Mouse (Mus musculus) left cerebral cortex, postnatal 4 days (tissue): ENCODE measurements at regions not wholly inside any gene's neighbourhood (a gene's known extent, or its start where the extent isn't known, plus 50 kb on each side); places are given as distances from the start of the nearest gene placed in this dataset.

Experiments
- DNase-seq: peaks from one replicate; pipeline ENCODE4 v3.0.0-alpha.2; 2022
- intact Hi-C: fragments of 180-260 bp; cut with DNase I; formaldehyde crosslinking; loops from one replicate; pipeline ENCODE4 v1.15.1; 2025

DNA sequence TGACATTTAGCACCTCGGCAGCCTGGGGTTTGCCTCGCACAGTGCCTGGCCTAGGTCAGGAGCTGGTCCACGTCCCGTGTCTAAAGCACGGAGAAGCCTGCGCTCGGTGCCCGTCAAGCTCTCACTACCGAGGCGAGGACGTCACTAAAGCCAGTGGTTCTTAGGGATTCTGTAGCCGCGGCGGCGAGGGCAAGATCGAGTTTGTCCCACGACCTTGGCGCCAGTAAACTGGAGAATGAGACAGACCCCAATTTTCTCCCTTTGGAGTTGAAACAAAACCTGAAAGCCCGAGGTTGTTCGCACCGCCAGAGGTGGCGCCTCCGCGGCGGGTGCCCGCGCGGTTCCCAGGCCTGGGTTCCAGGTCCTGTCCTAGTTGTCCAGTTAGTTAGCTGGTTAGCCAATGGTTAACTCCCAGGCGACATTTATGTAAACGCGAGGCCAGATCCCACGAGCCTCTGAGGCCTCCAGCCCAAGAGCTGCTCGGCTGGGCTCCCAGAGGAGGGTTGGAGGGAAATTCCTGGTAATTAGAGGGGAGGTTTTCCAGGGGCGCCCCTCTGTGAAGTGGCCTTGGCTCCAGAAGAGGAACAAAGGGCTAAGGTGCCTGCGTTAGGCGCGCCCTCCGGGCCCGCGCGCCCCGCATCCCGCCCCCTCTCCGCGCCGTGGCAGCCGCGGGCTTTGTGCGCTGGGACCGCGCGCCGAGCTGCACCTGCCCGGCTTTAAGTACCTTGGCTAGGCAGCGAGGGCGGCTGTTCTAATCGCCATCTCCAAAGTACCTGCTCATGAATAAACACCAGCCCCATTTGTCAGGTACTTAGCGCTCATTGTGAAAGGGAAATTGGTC is 74.0 kb downstream of the Rhcg start:
- DNase-seq, result no peak
- intact Hi-C loops, result loop anchor here (5.0 kb wide), 1 partner anchor 36 kb away; no protein-coding TSS in a partner anchor

DNA sequence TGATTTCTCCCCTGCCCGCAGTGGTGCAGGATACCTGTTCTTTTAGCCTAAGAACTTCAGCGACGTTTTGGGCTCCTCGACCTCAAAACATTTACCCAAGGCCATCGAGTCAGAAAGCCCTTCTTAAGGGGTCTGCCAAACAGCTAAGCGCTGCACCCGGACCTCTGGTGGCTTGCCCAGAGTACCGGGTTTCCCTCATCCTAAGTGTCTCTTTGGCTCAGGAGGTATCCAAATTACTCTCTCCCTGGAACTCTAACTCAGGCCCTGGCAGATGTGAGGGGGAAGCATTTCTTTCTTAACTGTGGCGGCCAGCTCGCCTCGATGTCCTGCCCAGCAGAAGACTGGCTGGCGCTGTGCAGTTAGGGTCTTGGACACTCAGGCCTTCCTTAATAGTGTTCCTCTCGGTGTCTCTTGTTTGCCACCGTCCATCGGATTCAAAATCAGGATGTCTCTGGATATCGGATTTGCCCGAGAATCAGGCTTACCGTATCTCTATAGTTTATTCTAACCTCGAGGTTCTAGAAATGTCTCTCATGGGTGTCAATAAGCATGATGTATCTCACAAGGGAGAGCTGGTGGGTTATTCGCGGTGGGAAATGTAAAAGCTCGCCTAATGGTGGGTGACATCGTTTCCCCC is 75.0 kb downstream of the Rhcg start:
- intact Hi-C loops, result loop anchor here (5.0 kb wide), 1 partner anchor 35 kb away; no protein-coding TSS in a partner anchor
- DNase-seq, result no peak

DNA sequence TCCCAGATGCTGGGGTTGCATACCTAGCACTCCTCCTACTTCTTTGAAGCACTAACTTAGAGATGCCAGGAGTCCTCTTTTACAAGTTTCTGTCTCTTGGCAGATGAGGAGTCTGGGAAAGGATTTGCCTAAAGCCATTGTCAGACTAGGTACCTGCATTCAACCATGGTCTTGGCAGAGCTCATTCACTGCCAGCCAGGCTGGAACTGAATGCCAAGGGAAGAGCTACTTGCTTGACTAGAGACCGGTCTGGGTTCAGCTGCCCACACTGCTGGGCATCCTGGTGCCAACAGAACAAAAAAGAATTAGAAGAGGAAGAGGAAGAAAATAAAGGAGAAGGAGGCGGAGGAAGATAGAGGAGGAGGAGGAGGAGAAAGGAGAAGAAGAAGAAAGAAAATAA is 74.1 kb upstream of the Polg start:
- intact Hi-C loops, result loop anchor here (5.0 kb wide), 1 partner anchor 33 kb away; no protein-coding TSS in a partner anchor
- DNase-seq, result no peak

DNA sequence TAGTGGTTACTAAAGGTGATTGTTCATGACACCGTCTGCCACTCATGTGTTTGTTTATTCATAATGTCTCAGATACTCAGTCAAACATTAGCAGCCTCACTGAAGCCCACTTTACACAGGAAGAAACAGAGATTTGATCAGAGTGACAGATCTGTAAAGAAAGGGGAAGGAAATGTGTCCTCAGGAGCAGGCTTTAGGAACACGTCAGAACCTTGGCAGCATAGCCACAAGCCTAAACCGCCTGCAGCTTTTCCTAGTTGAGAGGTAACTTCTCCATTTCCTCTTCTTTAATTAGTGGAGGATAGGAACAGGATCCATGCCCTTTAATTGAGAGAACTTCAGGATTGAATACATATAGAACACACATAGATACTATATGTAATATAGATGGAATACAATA is 73.3 kb upstream of the Polg start:
- no peak for DNase-seq
- intact Hi-C loops, result no loop called here

DNA sequence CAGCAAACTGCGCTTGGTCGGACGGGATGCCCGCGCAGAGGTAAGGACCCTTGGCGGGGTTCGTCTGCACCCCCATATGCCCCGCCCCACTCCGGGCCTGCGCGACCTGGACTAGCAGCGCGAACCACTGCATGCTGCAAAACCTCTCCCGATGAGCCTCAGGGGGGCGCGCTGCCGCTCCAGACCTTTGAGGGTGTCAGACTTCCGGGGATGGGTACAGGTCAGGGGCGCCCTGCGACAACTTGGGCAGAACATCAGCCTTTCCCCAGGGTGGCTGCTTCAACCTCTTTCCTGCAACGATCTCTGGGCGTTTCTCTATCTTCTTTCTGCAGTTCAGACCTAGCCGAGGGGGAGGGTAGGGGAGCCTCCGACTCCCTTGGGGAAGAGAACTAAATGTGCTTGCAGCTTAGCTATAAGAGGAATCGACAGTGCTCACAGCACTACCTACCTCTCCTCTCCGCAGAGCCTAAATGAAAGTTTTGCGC is 70.0 kb upstream of the Polg start:
- intact Hi-C loops, result no loop called here
- peak; percentile 87 for DNase-seq

DNA sequence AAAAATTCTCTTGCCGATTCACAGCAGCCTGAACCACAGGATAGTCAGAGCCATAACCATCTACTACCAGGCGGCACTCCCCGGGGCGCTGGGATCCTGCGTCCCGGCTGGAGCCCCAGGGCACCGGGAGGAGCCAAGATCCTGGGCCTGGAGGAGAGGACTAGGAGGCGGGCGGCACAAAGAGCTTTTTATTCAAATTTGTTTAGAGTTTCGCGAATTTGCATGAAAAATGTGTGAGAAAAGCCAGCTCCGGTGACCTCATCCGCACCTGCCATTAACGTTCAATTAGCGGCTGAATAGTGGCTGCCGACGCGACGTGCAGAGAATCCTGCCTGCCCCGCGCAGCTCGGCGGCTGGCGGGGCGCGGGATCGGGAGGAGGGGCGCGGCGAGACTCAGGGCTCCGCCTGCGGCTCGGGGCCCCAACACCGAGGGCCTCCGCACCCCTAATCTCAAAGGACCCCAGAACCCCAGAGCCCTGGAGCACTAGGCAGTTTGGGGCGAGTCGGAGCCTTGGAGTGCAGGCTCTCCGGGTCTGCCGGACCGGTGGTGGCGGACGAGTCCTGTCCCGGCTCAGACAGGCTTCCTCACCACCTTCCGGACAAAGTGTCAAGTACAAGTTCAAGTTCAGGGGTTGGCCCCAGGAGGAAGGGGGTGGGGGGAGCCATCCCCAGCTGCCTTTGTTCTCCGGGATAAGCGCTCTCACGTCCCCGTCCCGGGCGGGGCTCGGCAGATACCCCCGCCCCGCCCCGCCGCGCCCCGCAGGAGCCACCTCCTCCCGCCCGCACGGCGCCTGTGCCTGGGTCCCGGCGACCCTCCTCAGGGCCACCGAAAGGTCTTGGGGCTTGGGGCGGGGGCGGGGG is 69.3 kb upstream of the Polg start:
- intact Hi-C loops, result no loop called here
- peak; percentile 83 for DNase-seq

DNA sequence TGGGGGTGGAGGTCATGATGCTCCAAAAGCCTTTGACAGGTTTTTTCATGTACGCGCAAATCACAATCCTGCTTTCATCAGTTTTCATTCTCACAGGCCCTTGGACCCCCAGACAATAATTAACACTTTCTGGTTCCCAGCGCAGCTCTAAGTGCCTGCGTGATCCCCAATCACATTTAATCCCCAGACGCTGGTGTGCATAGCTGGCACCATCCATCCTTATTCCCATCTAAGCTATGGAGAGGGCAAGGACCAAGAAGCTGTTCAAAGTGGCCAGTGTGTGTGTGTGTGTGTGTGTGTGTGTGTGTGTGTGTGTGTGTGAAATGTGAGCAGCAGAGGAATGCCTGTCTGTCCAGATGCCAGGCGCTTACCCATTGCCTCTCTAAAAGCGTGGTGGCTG is 68.7 kb upstream of the Polg start:
- no peak for DNase-seq
- intact Hi-C loops, result no loop called here

DNA sequence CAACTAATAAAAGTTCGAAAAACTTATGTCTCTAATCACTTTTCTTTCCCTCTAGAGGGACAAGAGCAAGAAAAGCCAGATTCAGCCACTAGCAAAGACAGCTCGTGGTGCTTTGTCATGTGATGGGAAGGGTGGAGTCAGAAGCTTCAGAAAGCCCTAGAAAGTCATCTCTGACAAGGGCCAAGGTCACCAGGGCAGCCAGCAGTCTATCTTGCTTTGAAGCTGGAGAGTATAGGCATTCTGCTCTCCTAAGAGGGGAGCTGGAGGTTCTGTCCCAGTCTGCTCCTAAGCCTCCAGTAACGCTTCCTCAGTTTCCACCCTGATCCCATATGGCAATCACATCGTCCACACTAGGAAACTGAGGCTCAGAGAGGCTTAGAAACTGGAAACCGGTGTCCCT is 68.2 kb upstream of the Polg start:
- DNase-seq, result no peak
- intact Hi-C loops, result no loop called here

DNA sequence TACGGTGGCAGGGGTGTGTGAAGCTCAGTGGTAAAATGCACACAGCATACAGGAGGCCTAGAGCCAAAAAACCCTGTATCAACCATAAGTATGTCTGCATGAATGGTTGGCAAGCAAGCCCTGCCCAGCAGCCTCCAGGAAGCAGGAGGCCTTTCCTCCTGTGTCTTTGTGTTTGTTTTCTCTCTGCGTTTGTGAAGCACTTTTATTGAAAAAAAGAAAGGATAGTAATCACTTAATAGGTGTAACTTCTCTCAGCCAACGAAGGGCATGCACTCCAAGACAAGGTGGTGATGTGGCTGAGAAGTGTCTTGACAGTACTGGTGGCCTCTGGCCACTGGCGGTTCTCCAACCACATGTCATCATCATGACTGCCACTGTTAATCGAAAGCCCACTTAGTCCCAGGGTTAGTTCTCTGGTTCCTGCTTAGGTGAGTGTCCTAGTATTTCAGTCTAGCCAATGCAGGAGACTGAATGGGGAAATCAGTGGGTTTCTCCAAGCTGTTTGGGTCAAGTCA is 66.5 kb upstream of the Polg start:
- intact Hi-C loops, result no loop called here
- no peak for DNase-seq

DNA sequence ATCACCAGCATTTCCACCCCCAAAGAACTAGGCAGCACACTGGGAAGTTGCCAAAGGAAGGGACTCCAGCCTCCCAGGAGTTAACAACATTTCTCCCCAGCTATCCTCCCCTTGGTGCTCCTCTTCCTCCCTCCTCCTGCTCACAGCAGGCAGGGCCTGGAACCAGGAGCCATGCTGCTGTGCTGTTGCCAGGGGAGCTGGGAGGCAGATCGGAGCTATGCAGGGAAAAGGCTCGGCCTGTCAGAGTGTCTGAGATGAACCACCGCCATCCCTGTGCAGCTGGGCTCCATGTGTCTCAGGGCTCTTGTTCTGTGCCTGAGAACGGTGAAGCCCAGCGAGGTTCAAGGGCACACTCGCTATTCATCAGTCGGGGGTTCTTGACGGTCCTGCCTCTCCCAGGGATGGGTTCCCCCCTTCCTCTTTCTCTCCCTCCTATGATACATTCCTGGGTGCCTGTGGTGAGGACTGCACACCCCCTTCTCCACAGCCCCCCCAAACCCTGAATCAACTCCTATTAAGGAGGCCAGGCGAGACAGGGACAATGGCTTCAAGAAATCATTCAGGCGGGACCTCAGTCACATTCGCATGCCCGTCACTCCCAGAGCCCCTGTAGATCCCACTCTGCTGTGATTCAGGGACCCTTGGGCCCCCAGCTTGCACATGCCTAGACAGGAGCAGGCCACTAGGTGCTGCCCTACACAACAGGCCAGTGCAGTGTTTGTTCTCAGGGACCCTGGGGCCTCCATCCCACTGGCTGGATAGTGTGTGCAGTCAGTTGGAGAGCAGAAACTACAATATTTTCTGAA is 65.6 kb upstream of the Polg start:
- intact Hi-C loops, result no loop called here
- peak; percentile 73 for DNase-seq

DNA sequence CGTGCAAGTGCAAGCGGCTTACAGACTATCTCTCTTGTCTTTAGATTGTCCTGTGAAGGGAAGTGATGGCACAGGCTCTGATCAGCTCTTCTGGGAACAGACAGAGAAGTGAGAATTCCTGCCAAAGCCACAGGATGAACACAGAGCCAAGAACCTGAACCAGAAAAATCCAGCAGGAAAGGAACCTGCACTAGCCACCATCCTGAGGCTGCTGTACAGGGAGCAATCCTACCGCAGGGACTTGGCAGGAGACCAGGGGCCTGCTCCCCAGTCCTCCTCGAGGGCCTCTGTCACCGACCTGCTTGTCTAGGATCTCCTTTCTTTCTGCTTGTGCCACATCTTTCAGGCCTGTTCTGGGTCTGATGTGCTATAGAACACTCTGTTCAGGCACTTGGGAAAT is 65.0 kb upstream of the Polg start:
- intact Hi-C loops, result no loop called here
- DNase-seq, result peak; percentile 64

DNA sequence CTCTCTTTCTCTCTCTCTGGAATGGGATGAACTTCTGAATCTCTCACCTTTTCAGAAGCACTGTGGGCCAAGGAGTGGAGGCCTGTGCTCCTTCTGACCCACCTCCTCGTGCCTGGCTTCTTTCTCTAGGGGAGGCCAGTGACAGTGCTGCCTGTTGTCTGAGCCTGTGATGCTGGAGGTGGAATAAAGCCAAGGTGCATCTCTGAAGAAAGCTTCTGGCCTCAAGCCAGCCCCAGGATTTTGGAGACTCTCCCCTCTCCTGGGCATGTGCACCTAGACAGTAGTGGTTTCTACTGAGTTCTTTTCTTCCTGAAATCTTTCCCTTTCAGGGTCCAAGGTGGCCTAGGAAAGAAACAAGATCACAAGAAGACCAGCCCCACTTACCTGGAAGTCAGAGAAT is 63.3 kb upstream of the Polg start:
- intact Hi-C loops, result no loop called here
- DNase-seq, result peak; percentile 49

DNA sequence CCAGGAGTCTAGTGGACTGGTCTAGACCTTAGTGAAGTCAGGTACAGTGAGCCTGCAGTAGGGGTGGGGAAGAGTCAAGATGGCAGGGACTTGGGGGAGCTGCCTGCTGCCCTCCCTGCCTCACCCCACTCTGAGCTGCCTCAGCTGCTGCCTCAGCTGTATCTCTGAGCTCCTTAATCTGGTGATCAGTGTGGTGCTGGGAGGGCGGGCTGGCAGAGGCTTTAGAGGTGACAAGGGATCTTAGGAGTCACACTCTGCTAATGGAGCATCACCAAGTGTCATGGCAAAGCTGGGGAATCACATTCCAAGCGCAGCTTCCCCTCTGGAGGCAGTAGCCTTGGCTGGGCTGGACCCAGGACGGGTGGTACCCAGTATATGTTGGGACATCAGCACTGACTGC is 61.8 kb upstream of the Polg start:
- intact Hi-C loops, result no loop called here
- no peak for DNase-seq

DNA sequence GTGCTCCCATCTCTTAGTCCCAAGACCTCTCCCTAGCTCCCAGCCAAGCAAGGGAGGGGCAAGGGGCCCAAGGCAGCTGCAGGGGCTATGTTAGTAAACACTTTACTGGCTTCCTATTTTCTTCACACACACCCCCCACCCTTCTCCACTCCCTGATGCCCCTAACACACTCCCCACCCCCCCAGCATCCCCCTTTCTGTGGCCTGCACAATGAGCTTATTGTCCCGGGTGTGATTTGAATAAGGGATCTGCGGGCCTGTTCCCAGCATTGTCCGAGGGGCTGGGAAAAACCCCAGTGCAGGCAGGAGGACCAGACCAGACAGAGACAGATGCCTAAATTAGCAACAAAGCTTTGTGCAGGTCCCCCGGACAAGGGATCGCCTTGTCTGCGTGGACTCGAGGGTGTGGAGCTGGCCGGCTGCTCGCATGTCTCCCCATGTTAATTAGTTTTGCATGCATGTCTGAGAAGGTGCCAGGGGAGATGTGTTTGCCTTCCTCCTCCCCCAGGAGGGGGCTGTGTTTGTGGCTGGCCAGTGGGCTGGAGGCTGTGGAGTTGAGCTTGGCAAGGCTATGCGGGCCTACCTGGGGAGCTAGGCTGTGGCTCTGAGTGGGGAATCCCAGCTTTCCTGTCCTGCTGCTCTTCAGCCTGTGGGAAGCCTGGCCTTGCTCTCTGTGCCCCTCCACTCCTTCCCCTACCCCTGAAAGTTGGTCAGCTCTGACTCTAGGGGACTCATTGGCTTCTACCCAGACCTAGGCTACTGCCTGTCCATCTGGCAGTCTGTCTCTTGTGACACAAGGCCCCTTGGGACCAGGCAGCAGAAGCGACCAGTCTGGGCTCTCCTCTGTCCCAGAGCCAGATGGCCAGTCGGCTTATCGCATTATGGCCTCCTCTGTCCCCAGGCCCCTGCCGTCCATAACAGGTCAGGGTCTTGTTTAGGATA is 59.8 kb upstream of the Polg start:
- DNase-seq, result peak; percentile 88
- intact Hi-C loops, result no loop called here

DNA sequence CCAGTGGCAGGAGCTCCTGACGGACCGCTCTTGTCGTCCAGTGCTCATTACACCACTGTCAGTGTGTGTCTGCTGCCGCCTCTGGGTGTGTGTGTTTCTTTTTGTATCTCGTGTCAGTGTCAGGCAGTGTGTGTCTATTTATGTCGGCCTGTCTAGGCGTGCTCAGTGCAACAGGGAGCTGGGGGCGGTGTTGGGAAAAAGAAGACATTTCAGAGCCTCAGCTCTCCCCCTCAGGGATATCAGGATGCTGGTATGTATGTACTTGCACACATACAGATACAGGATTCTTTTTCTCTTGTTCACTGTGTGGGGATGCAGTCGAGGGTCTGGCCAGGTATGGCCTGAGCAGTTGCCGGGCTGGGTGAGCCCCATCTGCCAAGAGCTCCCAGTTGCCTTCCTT is 58.8 kb upstream of the Polg start:
- no peak for DNase-seq

DNA sequence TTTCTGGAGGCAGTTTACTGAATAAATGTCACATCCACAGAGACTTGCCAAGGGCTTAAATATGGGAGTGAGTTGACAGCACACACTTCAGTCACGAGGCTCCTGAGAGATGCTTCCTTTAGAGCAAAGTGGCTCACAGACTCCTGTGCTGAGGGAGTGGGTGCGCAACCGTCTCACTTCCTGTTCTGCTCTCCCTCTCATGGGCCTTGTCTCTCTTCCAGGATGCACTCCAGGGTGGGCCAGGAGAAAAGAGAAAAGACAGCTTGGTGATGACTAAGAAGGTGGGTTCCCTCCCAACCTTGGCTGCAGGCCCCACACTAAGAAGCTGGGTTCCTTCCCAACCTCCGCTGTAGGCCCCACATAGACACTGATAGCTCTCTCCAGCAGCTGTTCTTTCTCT is 57.5 kb upstream of the Polg start:
- DNase-seq, result peak; percentile 62
- intact Hi-C loops, result no loop called here

More for the DNA sequence above, 58.8 kb upstream of the Polg start:
- intact Hi-C loops, result no loop called here

DNA sequence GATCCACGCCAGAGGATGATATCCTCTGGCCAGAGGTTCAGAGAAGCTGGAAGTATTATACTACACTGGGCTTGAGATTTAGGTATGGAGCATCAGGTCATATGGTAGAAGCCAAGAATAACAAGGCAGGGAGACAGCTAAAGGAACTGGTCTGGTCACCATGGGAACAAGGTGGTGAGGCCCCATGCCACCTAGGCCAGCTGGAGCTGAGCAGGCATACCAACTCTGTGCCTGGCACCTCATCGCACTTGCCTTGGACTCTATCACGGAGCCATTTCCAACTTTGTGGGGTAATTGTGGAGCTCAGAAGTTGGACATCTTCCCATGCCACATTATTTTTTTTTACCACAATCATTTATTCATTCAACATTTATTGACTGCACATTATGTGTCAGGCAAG is 55.9 kb upstream of the Polg start:
- DNase-seq, result no peak

DNA sequence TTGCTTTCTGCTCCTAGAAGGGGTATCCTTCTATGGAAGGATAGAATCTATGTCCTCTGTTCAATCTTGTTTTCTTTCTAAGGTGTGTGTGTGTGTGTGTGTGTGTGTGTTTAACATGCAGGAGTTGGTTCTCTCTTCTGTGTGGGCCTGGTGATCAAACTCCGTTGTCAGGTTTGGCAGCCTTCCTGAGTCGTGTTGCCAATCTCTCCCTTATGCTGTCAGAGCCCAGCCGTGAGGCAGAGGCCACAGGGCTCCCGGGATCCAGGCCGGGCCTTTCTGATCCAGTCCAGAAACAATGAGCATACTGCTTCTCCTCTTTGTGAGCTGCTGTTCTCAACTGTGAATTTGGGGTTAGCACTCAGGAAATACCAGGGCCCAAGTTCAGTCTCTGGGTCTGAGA is 55.1 kb upstream of the Polg start:
- peak; percentile 91 for DNase-seq
- intact Hi-C loops, result no loop called here

More for the DNA sequence above, 55.9 kb upstream of the Polg start:
- intact Hi-C loops, result no loop called here

DNA sequence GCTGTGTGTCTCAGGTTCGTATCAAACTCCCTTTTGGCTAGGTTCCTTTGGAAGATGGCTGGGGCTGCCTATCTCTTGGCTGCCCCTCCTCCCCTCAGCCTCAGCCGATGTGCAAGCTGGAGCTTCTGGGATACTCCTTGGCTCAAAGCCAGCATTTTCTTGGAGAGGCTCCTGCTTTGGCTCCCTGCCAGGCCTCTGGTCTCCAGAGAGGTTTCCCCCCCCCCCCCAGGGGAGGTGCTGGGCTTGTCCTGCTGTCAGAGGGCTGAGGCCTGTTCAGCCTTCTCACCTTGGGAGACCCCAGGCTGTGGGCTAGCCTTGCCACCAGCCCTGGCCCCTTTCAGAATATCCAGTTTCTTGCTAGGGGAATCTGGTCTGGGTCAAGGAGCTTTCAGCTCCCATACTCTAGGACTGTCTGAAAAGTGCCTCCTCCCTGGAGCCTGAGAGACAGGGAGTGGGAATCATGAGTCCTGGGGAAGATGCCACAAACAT is 54.1 kb upstream of the Polg start:
- intact Hi-C loops, result no loop called here
- DNase-seq, result peak; percentile 88
